Mouse (Mus musculus) heart, postnatal 36 days (tissue): ENCODE results near the gene Idi2. TPM values are rescaled to one million over a fixed set of nuclear protein-coding genes. Genes with fewer than 3 reads are reported as not detected.
"Not testable (repeated sequence)": the region's sequence is repeated elsewhere in the genome, so short reads cannot be mapped to it uniquely, and the experiment has no call there.

Source experiments
- DNase-seq, 2 experiments: peaks; one replicate each; pipeline ENCODE4 v3.0.0; 2021 to 2022
- intact Hi-C: fragments of 180-260 bp; cut with DNase I; formaldehyde crosslinking; loops from one replicate; pipeline ENCODE4 v1.15.1; 2025
- total RNA-seq, 2 experiments: library from RNA; stranded (reverse); gene quantifications; 2 replicates each; pipeline ENCODE4 v1.2.3; 2021

The Idi2 gene
- not detected for total RNA-seq

DNA sequence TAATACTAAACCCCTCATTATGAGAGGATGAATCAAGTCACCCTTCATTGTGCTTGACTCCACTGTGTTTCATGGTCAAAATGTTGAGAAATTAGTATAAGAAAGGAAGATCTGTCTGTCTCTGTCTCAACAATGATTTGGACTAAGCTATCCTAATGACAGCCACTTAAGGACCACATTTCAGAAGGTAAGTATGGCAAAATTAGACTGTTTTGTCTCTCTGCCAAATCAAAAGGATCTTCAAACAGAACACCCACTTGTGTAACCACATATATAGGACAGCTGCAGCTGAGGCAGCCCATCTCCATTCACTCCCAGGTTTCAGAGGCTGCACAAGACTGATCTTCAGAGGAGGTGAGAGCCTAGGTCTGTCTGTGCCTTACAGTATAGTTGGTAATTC is at the start of gene Idi2:
Idi2 (plus strand) TSS at position 301 of the 400 bp plus-strand sequence.
- intact Hi-C loops, DNase-seq: not testable (repeated sequence)

DNA sequence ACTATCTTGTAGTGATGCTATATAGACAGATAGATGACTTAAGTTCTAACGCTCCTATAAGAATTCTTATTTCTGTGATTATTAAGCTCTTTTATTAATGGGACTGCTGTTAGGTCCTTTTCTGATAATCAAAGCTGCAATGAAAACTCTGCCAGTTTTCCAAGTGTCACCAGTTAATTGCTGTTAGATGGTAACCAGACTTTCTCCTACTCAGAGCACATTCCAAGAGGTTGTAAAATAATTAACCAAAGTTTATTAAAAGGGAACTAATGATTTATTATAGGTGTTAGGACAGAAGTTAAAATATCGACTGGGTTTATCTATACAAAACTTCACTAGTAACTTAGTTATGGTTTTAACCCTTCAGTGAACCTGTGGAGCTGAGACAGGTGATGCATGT is 46.7 kb upstream of the Idi2 start:
- DNase-seq, intact Hi-C loops: not testable (repeated sequence)

DNA sequence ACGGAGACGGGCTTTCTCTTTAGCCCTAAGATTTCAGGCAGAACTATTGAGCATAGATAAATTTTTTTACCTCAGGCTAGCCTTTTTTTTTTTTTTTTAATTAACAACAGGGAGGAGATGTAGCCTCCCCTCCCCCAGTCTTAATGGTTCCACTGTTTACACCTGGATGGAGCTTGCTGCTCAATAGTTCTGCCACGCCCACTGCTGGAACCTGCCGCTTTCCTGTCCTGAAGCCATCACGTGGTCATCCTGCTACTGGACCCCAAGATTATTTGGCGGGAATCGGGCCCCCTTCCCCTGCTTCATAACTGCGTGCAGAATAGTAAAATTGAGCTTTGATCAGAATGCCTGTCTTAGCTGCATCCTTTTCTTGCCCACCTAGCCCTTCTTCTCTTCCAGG is 38.8 kb upstream of the Idi2 start:
- intact Hi-C loops, result not testable (repeated sequence)

DNA sequence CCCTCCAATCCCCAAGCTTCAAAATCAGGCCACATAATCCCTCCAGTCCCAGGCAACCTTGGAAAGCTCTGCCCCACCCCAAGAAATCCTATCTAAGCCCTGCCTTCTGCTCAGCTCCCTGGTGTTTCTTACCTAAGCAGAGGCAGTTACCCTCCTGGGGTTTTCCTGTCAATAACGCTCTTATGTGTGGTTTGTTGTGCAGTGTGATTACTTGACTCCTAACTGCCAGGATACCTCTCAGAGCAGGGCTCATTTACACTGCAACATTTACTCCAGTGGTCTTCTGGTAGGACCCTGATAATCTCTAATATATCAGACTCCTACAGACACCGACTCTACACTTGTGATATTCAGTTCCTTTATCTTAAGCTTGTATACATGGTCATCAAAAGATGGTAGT is 19.2 kb upstream of the Idi2 start:
- intact Hi-C loops, result no loop called here
- DNase-seq, result no peak

More for the DNA sequence above, 38.8 kb upstream of the Idi2 start:
- DNase-seq, result not testable (repeated sequence)

DNA sequence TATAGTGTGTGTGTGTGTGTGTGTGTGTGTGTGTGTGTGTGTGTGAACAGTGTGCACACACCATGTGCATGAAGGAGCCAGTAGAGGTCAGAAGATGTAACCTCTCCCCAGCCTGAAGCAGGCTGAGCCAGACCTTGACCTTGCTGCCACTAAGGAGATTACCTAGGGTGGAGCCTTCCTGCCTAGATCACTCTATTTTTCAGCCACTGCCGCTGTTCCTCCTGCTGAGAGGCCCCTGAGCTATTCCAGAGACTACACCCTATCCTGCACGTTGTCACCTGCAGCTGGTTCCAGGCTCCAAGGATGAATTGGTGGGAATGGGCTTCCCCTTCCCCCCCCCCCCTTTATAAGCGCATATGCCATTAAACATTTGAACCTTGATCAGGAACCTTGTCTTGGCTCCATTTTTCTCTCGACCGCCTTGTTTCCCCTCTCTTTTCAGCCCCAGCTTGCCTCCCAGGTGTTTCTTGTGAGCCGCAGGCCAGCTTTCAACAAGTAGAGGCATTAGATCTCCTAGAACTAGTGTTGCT is 15.0 kb upstream of the Idi2 start:
- DNase-seq, intact Hi-C loops: not testable (repeated sequence)

DNA sequence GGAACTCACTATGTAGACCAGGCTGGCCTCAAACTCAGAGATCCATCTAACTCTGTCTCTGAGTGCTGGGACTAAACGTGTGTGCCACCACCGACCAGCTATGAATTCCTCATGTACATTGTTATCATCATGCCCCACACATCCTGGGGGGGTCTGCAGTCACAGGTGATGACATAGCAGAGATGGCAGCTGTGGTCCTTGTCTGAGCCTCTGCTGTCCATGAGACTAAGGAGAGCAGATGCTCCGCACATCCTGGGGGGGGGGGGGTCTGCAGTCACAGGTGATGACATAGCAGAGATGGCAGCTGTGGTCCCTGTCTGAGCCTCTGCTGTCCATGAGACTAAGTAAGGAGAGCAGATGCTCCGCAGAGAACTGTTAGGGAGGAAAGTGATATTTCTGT is 11.6 kb upstream of the Idi2 start:
- DNase-seq, intact Hi-C loops: not testable (repeated sequence)

DNA sequence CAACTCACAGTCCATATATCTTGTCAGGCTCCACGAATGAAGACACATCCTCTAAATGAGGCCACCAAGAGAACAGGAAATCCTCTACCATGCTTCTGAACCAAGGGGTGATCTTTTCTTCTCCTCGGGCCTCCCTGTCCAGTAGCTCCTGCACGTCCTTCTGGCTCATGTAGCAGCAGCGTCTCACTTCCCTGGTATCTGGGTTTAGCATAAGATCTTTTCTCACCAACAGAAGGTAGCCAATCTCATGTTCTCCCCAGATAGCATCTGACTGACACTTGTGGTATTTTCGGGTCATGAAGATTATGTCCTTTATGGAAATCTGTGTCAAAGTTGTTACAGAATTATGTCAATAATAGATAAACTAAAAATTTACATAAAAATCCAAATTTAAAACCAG is 11.0 kb upstream of the Idi2 start:
- intact Hi-C loops, DNase-seq: not testable (repeated sequence)

DNA sequence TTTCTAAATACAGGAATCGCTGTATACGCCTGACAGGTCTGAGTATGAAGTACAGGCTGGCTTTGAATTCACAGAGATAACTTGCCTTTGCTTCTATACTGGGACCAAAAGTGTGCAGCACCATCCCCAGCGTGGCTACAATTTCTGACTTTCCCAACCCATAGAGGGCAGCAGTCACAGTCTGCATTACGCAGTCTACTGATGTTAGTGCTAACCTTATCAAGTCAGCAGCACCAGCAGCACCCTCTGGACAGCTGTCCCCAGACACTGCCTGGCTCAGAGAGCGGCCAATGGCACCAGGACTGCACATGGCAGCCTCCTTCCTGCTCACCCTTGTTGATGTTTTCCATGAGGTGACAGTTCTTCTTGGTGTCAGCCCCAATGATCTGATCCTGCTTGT is 8.8 kb upstream of the Idi2 start:
- DNase-seq, intact Hi-C loops: not testable (repeated sequence)

DNA sequence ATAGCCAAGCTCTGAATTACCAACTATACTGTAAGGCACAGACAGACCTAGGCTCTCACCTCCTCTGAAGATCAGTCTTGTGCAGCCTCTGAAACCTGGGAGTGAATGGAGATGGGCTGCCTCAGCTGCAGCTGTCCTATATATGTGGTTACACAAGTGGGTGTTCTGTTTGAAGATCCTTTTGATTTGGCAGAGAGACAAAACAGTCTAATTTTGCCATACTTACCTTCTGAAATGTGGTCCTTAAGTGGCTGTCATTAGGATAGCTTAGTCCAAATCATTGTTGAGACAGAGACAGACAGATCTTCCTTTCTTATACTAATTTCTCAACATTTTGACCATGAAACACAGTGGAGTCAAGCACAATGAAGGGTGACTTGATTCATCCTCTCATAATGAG is 4.5 kb upstream of the Idi2 start, which contains the start of gene Gm9745:
Gm9745 (minus strand) TSS at position 101 of the 400 bp plus-strand sequence.
- intact Hi-C loops, DNase-seq: not testable (repeated sequence)

DNA sequence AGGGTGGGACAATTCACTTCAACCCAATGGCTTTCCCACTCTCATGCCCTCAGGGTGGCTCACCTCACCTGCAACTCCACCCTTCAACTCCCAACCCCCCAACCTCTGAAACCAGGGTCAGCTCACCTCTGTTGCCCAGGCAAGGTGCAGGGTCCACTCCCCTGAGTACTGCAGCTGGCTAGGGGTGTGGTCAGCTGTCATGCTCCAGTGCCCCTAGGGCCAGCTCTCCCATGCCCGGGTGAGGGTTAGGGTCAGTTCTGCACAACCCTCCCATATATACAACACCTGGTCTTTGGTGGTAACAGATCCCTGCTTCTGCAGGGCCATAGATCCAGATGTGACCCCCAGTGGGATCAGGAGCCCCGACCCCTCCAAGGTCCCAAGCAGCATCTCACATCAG is 2.5 kb downstream of the Idi2 start:
- intact Hi-C loops, DNase-seq: not testable (repeated sequence)

DNA sequence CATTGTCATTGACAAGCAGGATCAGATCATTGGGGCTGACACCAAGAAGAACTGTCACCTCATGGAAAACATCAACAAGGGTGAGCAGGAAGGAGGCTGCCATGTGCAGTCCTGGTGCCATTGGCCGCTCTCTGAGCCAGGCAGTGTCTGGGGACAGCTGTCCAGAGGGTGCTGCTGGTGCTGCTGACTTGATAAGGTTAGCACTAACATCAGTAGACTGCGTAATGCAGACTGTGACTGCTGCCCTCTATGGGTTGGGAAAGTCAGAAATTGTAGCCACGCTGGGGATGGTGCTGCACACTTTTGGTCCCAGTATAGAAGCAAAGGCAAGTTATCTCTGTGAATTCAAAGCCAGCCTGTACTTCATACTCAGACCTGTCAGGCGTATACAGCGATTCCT is 4.2 kb downstream of the Idi2 start:
- DNase-seq, intact Hi-C loops: not testable (repeated sequence)

DNA sequence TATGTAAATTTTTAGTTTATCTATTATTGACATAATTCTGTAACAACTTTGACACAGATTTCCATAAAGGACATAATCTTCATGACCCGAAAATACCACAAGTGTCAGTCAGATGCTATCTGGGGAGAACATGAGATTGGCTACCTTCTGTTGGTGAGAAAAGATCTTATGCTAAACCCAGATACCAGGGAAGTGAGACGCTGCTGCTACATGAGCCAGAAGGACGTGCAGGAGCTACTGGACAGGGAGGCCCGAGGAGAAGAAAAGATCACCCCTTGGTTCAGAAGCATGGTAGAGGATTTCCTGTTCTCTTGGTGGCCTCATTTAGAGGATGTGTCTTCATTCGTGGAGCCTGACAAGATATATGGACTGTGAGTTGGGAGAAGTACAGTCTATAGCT is 6.4 kb downstream of the Idi2 start:
- DNase-seq, intact Hi-C loops: not testable (repeated sequence)

DNA sequence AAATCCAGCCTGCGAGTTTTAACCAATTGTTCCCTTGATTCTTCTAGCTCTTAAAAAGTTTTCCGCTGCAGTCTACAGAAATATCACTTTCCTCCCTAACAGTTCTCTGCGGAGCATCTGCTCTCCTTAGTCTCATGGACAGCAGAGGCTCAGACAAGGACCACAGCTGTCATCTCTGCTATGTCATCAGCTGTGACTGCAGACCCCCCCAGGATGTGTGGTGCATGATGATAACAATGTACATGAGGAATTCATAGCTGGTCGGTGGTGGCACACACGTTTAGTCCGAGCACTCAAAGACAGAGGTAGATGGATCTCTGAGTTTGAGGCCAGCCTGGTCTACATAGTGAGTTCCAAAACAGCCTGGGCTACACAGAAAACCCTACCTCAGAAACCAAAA is 6.9 kb downstream of the Idi2 start:
- intact Hi-C loops, DNase-seq: not testable (repeated sequence)

DNA sequence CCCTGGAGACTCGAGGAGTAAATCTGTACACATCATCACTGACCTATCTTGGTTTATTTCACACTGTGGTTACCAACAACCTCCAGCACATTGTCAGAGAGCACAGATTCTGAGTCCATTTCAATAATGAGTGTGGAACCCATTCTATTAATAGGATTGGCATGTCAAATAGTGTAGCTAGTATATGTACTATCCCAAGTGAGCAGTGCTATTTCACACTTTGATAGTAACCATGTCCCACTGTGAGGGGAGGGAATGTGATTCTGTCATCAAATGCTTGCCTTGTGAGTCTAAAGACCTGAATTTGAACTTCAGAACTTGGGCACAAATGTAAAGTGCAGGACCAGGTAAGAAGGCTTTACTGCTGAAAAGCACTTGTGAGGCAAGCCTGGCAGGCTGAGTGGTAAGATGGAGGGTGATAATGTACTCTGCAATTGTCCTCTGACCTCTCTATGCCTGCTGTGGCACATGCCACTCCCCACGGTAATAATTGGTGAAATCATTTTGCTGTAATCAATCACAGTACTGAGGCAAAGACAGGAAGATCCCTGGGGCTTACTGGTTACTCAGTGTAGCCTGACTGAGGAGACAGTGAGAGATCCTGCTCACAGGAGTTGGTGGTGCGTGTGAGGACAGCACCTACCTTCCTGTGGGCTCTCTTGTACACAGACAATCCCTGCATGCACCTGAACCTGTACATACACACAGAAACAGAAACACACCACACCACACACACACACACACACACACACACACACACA is 8.6 kb downstream of the Idi2 start:
- DNase-seq, intact Hi-C loops: not testable (repeated sequence)

DNA sequence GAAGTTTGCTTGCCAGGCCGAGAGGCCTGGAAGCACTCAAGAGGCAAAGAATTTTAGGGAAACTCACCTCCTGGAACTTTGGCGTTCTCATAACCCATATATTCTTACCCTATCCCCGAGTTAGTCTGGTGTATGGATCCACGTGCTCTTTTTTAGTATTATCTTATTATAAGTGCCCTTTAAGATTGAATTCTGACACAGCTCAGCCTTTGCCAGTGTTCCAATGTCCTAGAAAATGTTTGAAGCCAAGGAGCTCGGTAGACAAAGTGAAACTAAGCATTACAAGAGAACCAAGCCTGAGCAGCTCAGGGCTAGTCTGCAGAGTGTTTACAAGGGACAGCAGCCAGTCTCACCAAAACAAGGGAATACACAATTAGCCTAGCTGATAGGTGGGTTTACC is 9.6 kb downstream of the Idi2 start:
- intact Hi-C loops, DNase-seq: not testable (repeated sequence)

DNA sequence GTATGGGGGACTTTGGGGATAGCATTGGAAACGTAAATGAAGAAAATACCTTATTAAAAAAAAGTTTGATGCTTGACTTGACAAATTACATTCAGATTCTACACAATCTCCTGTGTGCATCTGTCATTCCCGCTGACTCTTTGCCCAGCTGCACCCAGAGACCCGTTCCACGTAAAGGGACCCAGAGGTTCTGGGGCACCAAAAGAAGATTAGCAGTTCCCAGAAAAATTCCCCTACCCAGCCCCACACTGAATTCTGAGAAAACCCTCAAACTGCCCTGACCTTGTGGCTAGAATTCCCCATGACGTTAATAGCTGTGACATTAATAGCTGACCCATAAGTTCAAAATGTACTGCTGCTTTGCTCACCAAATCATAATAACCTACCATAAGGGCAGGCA is 12.6 kb downstream of the Idi2 start:
- intact Hi-C loops, result no loop called here
- no peak for DNase-seq

DNA sequence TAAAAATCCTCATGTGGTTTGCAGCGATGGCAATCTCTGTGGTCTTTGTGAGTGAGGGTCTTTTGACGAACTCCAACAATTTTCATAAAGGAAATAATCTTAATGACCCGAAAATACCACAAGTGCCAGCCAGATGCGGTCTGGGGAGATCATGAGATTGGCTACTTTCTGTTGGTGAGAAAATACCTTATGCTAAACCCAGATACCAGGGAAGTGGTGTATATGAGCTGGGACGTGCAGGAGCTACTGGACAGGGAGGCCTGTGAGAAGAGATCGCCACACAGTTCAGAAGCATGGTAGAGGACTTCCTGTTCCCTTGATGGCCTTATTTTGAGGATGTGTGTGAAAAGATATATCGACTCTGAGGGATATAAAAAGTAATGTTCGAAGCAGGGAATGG is 15.1 kb downstream of the Idi2 start:
- intact Hi-C loops, result no loop called here
- no peak for DNase-seq

DNA sequence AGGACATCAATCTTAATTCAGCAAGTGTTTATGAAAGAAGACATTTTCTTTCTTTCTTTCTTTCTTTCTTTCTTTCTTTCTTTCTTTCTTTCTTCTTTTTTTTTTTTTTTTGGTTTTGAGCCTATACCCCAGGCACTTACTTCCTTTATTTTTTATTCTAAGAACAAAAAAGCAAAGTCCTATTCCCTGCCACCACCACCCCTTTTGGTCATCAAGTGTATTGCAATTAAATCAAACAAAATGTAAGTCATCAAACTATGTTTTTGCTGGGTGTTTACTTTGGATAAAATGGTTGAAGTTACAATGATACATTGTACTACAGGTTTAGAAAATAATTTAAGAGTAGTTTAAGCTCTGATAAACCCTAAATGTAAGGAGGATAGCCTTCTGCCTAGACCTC is 19.7 kb downstream of the Idi2 start:
- intact Hi-C loops, result no loop called here
- DNase-seq, result no peak

DNA sequence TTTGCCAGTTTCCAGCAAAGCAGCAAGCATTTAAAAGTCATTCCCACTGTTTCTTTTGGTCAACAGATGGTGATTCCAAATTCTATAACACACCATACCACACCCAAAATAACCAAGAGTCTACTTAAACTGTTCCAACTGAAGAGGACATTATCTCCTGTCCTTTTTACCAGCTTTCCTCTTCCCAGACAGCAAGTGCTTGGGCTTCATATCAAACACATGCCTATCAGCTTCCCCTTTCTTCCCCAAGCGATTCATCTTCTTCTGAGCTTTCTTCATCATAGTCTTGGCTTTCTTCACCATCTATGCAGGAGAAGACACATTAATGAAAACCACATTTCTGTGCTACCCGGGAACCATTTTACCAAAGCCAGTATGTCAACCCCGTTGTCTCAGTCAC is 20.3 kb downstream of the Idi2 start:
- DNase-seq, result no peak
- intact Hi-C loops, result no loop called here

DNA sequence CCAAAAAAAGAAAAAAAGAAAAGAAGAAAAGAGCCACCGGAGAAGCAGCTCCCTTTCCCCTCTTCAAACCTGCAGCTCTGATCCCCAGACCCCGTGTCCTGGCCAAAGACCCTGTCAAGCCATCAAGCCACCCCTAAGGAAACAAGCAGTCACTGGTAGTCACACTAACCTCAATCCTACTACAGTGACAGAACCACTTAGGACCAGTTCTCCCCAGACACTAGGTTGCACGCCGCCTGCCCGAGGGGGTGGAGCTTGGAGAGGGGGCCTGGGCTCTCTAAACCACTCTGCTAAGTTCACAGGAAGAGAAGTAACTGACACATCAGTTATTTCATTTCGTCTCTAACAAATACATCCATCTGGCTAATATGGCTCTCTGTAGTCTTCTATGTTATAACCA is 39.6 kb downstream of the Idi2 start:
- intact Hi-C loops, result loop anchor here (10.0 kb wide), 2 partner anchors 173 to 773 kb away; partner anchors contain the start of gene Zmynd11

DNA sequence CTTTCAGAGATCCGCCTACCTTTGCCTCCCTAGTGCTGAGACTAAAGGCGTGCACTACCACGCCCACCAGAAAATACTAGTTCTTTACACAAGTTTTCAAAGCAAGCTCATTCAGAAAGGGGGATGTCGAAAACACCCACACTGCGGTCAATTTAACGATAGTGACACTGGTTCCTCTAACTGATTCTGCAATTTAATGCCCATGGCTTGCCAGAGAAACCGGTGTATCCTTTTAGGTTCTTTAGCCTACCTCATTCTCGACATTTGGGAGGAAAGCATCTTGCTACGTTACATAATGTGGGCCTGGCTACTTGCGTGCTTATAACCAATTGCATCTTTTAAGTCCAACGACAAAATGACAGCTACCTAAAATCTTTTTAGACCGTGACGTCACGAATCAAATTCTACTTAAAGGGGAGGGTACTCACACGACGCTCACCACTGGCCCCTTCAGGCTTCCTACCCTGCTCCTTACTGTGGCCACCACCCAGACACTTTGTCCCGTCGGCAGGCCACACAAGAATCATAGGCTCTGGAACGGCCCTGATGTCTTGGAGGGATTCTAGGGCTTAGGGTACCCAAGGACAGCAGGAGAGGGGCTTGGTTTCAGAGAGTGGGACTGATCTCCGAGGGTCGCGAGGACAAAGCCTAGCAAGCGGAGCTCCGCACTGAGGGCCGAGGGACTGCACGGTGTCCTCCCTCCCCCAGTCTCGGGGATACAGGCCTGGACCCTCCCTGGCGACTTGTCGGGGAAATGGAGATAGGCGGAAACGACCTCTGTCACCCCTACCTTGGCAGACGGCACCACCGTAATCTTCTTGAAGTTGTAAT is 42.7 kb downstream of the Idi2 start:
- no peak for DNase-seq
- intact Hi-C loops, result loop anchor here (5.0 to 10.0 kb wide), 4 partner anchors 123 to 769 kb away; partner anchors contain the start of genes Wdr37 and Zmynd11

More for the DNA sequence above, 39.6 kb downstream of the Idi2 start:
- DNase-seq, result no peak
